ENCODE assay signal across 8 mouse cellular contexts in genomic region chr9:111497074-111497811, GRCm38 (mm10). TPM values are rescaled to one million over a fixed set of nuclear protein-coding genes. Genes with fewer than 3 reads are reported as not detected.
DNase-seq lines count a peak whose midpoint lies in the region; ATAC-seq and TF ChIP-seq lines count a peak whose summit lies in the region.

No protein-coding gene starts in this region.

- peak; percentile 99 for TF ChIP-seq CTCF in kidney, postnatal 0 days (IDR thresholded peaks at IDR 0.05; ENCODE audit: low read depth)

- H3K27me3 ChIP-seq in embryonic facial prominence, embryonic 12.5 days, result 0 out of 2 replicates have a peak, but pooled peaks cover 3% of the 10 kb centered on the region
- no peaks in the 10 kb centered on the region for H3K27me3 ChIP-seq in heart, embryonic 10.5 days (ENCODE audit: insufficient read depth, poor library complexity, severe bottlenecking)
- H3K27me3 ChIP-seq in kidney, postnatal 0 days (ENCODE audit: insufficient read depth, low read length), result no peaks in the 10 kb centered on the region
- no peaks in the 10 kb centered on the region; the same call in 1 of the 2 replicates for H3K27me3 ChIP-seq in liver, embryonic 11.5 days (replicated peaks; ENCODE audit: control insufficient read depth, insufficient read depth, low read length)
- H3K27me3 ChIP-seq in neural tube, embryonic 12.5 days (replicated peaks), result no peaks in the 10 kb centered on the region
- H3K27me3 ChIP-seq in stomach, embryonic 16.5 days (ENCODE audit: control insufficient read depth, insufficient read depth, low read length), result no peaks in the 10 kb centered on the region

- WGBS in embryonic facial prominence, embryonic 12.5 days, result 32% methylated on average over 9 of the region's 9 CpGs
- WGBS in heart, embryonic 10.5 days, result 27% methylated on average over 9 of the region's 9 CpGs
- WGBS in kidney, postnatal 0 days, result 28% methylated on average over 9 of the region's 9 CpGs
- 22% methylated on average over 9 of the region's 9 CpGs for WGBS in liver, embryonic 11.5 days
- 34% methylated on average over 9 of the region's 9 CpGs for WGBS in neural tube, embryonic 12.5 days
- WGBS in stomach, embryonic 16.5 days, result 28% methylated on average over 9 of the region's 9 CpGs

- H3K4me2 ChIP-seq in embryonic facial prominence, embryonic 12.5 days (replicated peaks), result no peak overlapping the region
- no peak overlapping the region for H3K4me2 ChIP-seq in kidney, postnatal 0 days (ENCODE audit: low read length)
- no peak overlapping the region for H3K4me2 ChIP-seq in liver, embryonic 11.5 days
- H3K4me2 ChIP-seq in neural tube, embryonic 12.5 days (replicated peaks), result no peak overlapping the region
- no peak overlapping the region for H3K4me2 ChIP-seq in stomach, embryonic 16.5 days (ENCODE audit: low read depth, low read length)

- peak; percentile 58 for DNase-seq in 416B (ENCODE audit: low read depth)
- peak; percentile 36 to 56 for DNase-seq in adrenal gland, postnatal 4 days (ENCODE audit: low spot score in 2 of 2)
- peak; percentile 83 for DNase-seq in heart, embryonic 10.5 days (ENCODE audit: low spot score)
- DNase-seq in kidney, postnatal 0 days (ENCODE audit: low spot score), result peak; percentile 80
- peak; percentile 68 for DNase-seq in liver, embryonic 11.5 days (ENCODE audit: low spot score)

- no peak overlapping the region for H3K4me3 ChIP-seq in embryonic facial prominence, embryonic 12.5 days
- no peak overlapping the region for H3K4me3 ChIP-seq in heart, embryonic 10.5 days
- H3K4me3 ChIP-seq in kidney, postnatal 0 days (replicated peaks; ENCODE audit: low read depth, low read length), result no peak overlapping the region
- no peak overlapping the region for H3K4me3 ChIP-seq in liver, embryonic 11.5 days (ENCODE audit: low read depth, low read length)
- H3K4me3 ChIP-seq in neural tube, embryonic 12.5 days, result no peak overlapping the region
- H3K4me3 ChIP-seq in stomach, embryonic 16.5 days (replicated peaks; ENCODE audit: low read length), result no peak overlapping the region

- ATAC-seq in embryonic facial prominence, embryonic 12.5 days (ENCODE audit: insufficient number of reproducible peaks, insufficient read depth, low FRiP score, low TSS enrichment), result 0 out of 2 replicates have a peak, but pooled peaks have one; percentile 56
- no peak; the same call in 1 of the 2 replicates for ATAC-seq in kidney, postnatal 0 days (replicated peaks; ENCODE audit: low FRiP score, low read depth)
- peak; percentile 67; the same call in 1 of the 2 replicates for ATAC-seq in liver, embryonic 11.5 days (replicated peaks; ENCODE audit: low FRiP score)
- ATAC-seq in neural tube, embryonic 12.5 days (ENCODE audit: low FRiP score, low read depth), result peak; percentile 48; the same call in 1 of the 2 replicates
- ATAC-seq in stomach, embryonic 16.5 days (ENCODE audit: insufficient read depth, low FRiP score), result peak; percentile 73; the same call in 1 of the 2 replicates

- H3K36me3 ChIP-seq in embryonic facial prominence, embryonic 12.5 days, result no peaks in the 10 kb centered on the region
- no peaks in the 10 kb centered on the region for H3K36me3 ChIP-seq in heart, embryonic 10.5 days
- H3K36me3 ChIP-seq in kidney, postnatal 0 days (ENCODE audit: insufficient read depth, low read length), result no peaks in the 10 kb centered on the region
- no peaks in the 10 kb centered on the region for H3K36me3 ChIP-seq in liver, embryonic 11.5 days (ENCODE audit: control insufficient read depth, insufficient read depth, low read length)
- H3K36me3 ChIP-seq in neural tube, embryonic 12.5 days, result no peaks in the 10 kb centered on the region
- H3K36me3 ChIP-seq in stomach, embryonic 16.5 days (ENCODE audit: control insufficient read depth, insufficient read depth, low read length), result no peaks in the 10 kb centered on the region

- H3K4me1 ChIP-seq in embryonic facial prominence, embryonic 12.5 days, result no peaks in the 10 kb centered on the region
- 0 out of 2 replicates have a peak, but pooled peaks cover 3% of the 10 kb centered on the region for H3K4me1 ChIP-seq in heart, embryonic 10.5 days
- no peaks in the 10 kb centered on the region for H3K4me1 ChIP-seq in kidney, postnatal 0 days (replicated peaks; ENCODE audit: insufficient read depth, low read length)
- H3K4me1 ChIP-seq in liver, embryonic 11.5 days (replicated peaks; ENCODE audit: control insufficient read depth, insufficient read depth, low read length), result no peaks in the 10 kb centered on the region
- no peaks in the 10 kb centered on the region for H3K4me1 ChIP-seq in neural tube, embryonic 12.5 days
- H3K4me1 ChIP-seq in stomach, embryonic 16.5 days (ENCODE audit: control insufficient read depth, insufficient read depth, low read length), result no peaks in the 10 kb centered on the region

- H3K27ac ChIP-seq in embryonic facial prominence, embryonic 12.5 days, result no peak overlapping the region
- H3K27ac ChIP-seq in heart, embryonic 10.5 days, result no peak overlapping the region
- 0 out of 2 replicates have a peak overlapping the region, but pooled peaks have one; percentile 15 for H3K27ac ChIP-seq in kidney, postnatal 0 days
- no peak overlapping the region for H3K27ac ChIP-seq in liver, embryonic 11.5 days (ENCODE audit: low read depth, low read length)
- no peak overlapping the region for H3K27ac ChIP-seq in neural tube, embryonic 12.5 days
- no peak overlapping the region for H3K27ac ChIP-seq in stomach, embryonic 16.5 days (ENCODE audit: low read length)

- H3K9ac ChIP-seq in embryonic facial prominence, embryonic 12.5 days, result no peak overlapping the region
- no peak overlapping the region for H3K9ac ChIP-seq in kidney, postnatal 0 days (ENCODE audit: low read depth, low read length)
- H3K9ac ChIP-seq in liver, embryonic 11.5 days (ENCODE audit: low read depth, low read length), result no peak overlapping the region
- H3K9ac ChIP-seq in neural tube, embryonic 12.5 days, result no peak overlapping the region
- no peak overlapping the region for H3K9ac ChIP-seq in stomach, embryonic 16.5 days (ENCODE audit: low read length)

- no peaks in the 10 kb centered on the region for H3K9me3 ChIP-seq in embryonic facial prominence, embryonic 12.5 days
- no peaks in the 10 kb centered on the region for H3K9me3 ChIP-seq in heart, embryonic 10.5 days
- no peaks in the 10 kb centered on the region for H3K9me3 ChIP-seq in kidney, postnatal 0 days (replicated peaks; ENCODE audit: low read length)
- H3K9me3 ChIP-seq in liver, embryonic 11.5 days (ENCODE audit: control insufficient read depth, low read length), result no peaks in the 10 kb centered on the region
- no peaks in the 10 kb centered on the region for H3K9me3 ChIP-seq in neural tube, embryonic 12.5 days
- H3K9me3 ChIP-seq in stomach, embryonic 16.5 days (replicated peaks; ENCODE audit: control insufficient read depth, low read length), result no peaks in the 10 kb centered on the region

RNA-seq across cellular contexts. Expression of gene Dclk3, which starts 58.4 kb away (rescaled TPM):
- total RNA-seq in adrenal gland, postnatal 4 days (2021), result 1 to 10 TPM; 1.5 to 3.4 TPM
- 2.9 and 3.5 TPM in 2 replicates for polyA plus RNA-seq in embryonic facial prominence, embryonic 12.5 days (2016; fragmentation: Nextera tagmentation; extraction: Ambion mirVana)
- polyA plus RNA-seq in heart, embryonic 10.5 days (2016; fragmentation: Nextera tagmentation; extraction: Ambion mirVana), result 1.6 and 2.5 TPM in 2 replicates
- 8.6 and 9.0 TPM in 2 replicates for polyA plus RNA-seq in kidney, postnatal 0 days (2015; fragmentation: Nextera tagmentation; extraction: Ambion mirVana)
- polyA plus RNA-seq in liver, embryonic 11.5 days (2014; fragmentation: Nextera tagmentation; extraction: Ambion mirVana), result 0.07 and 0.19 TPM in 2 replicates
- polyA plus RNA-seq in neural tube, embryonic 12.5 days (2016; fragmentation: Nextera tagmentation; extraction: Ambion mirVana), result 6.7 and 7.6 TPM in 2 replicates
- 0.19 and 0.31 TPM in 2 replicates for polyA plus RNA-seq in stomach, embryonic 16.5 days (2015; fragmentation: Nextera tagmentation; extraction: Ambion mirVana)
